Mouse (Mus musculus): ENCODE data around the gene Phc2.

- TF ChIP-seq CTCF (IDR thresholded peaks at IDR 0.05; ENCODE audit: extremely low read depth, insufficient read length, insufficient replicate concordance, low read depth, low read length) (no peak), POLR2A (IDR thresholded peaks at IDR 0.05; ENCODE audit: low read depth, low read length) (no peak)
Measured at GRCm38 (mm10) chr4:128641766-128642717, 12.5 kb upstream of the Phc2 start.

Measured in small intestine, adult 2 months (tissue).